Mouse (Mus musculus) cerebellum, adult 11-12 months (tissue): ENCODE results near the gene Cib4.

Experiments used
- DNase-seq: peaks from one replicate; pipeline ENCODE4 v3.0.0; 2022

Cib4 gene

GRCm38 (mm10) chr5:30545698-30546097, at the start of gene Cib4:
Gene Cib4, minus strand, starts transcription at chr5:30545836.
- no peak for DNase-seq

GRCm38 (mm10) chr5:30594953-30595560, 49.4 kb upstream of the Cib4 start:
- no peak for DNase-seq

- peak; percentile 61 for DNase-seq
Observed at GRCm38 (mm10) chr5:30593811-30594504, 48.3 kb upstream of the Cib4 start.

GRCm38 (mm10) chr5:30593360-30593759, 47.7 kb upstream of the Cib4 start:
- peak; percentile 42 for DNase-seq

- peak; percentile 85 for DNase-seq
Observed at GRCm38 (mm10) chr5:30592279-30592980, 46.8 kb upstream of the Cib4 start.

- no peak for DNase-seq
Observed at GRCm38 (mm10) chr5:30591786-30592185, 46.1 kb upstream of the Cib4 start.

- DNase-seq: peak; percentile 98
Observed at GRCm38 (mm10) chr5:30591205-30591731, 45.6 kb upstream of the Cib4 start.

GRCm38 (mm10) chr5:30590231-30590630, 44.6 kb upstream of the Cib4 start:
- no peak for DNase-seq

GRCm38 (mm10) chr5:30589546-30589945, 43.9 kb upstream of the Cib4 start:
- DNase-seq: peak; percentile 88

GRCm38 (mm10) chr5:30589069-30589468, 43.4 kb upstream of the Cib4 start:
- DNase-seq: no peak

- peak; percentile 81 for DNase-seq
Observed at GRCm38 (mm10) chr5:30588301-30588968, 42.8 kb upstream of the Cib4 start.

- DNase-seq: peak; percentile 75
Observed at GRCm38 (mm10) chr5:30587681-30588300, 42.2 kb upstream of the Cib4 start, which contains the start of gene Kcnk3. Gene Kcnk3, plus strand, starts transcription at chr5:30588170.

- DNase-seq: peak; percentile 73
Observed at GRCm38 (mm10) chr5:30587101-30587500, 41.5 kb upstream of the Cib4 start.

GRCm38 (mm10) chr5:30586616-30587015, 41.0 kb upstream of the Cib4 start:
- peak; percentile 90 for DNase-seq

GRCm38 (mm10) chr5:30582017-30582416, 36.4 kb upstream of the Cib4 start:
- no peak for DNase-seq

GRCm38 (mm10) chr5:30580725-30581124, 35.1 kb upstream of the Cib4 start:
- no peak for DNase-seq

GRCm38 (mm10) chr5:30578445-30579080, 32.9 kb upstream of the Cib4 start:
- peak; percentile 49 for DNase-seq

GRCm38 (mm10) chr5:30577654-30578310, 32.1 kb upstream of the Cib4 start:
- DNase-seq: peak; percentile 88

GRCm38 (mm10) chr5:30577251-30577650, 31.6 kb upstream of the Cib4 start:
- peak; percentile 48 for DNase-seq

GRCm38 (mm10) chr5:30576233-30576632, 30.6 kb upstream of the Cib4 start:
- DNase-seq: no peak

- no peak for DNase-seq
Observed at GRCm38 (mm10) chr5:30574367-30574766, 28.7 kb upstream of the Cib4 start.
